Mouse (Mus musculus) forebrain, embryonic 13.5 days (tissue): Measurements from ENCODE around the gene Map3k7cl. TPM values are rescaled to one million over a fixed set of nuclear protein-coding genes. Genes with fewer than 3 reads are reported as not detected.

ENCODE experiments used
- polyA plus RNA-seq: library from polyadenylated mRNA; unstranded; fragments of >200 nt; fragmentation: Nextera tagmentation; extraction: Ambion mirVana; gene quantifications from 2 replicates; pipeline ENCODE4 v1.2.1, GENCODE M21; 2015

Gene Map3k7cl
- polyA plus RNA-seq, 1 experiment from 2014 or later = 0.10 TPM

Other genes starting within 250 kb of the Map3k7cl start
- gene N6amt1, start 199.1 kb upstream of the Map3k7cl start, polyA plus RNA-seq = 17.5 and 18.5 TPM in 2 replicates
- gene Ltn1, start 120.7 kb upstream of the Map3k7cl start, polyA plus RNA-seq = 26.0 and 29.9 TPM in 2 replicates
- 10.7 and 11.6 TPM in 2 replicates for gene Rwdd2b, start 112.8 kb upstream of the Map3k7cl start, polyA plus RNA-seq
- 50.1 and 50.4 TPM in 2 replicates for gene Usp16, start 98.6 kb upstream of the Map3k7cl start, polyA plus RNA-seq
- gene Cct8, start 57.5 kb upstream of the Map3k7cl start, polyA plus RNA-seq = 524 and 547 TPM in 2 replicates
- gene Bach1, start 145.6 kb downstream of the Map3k7cl start, polyA plus RNA-seq = 20.7 and 22.5 TPM in 2 replicates